Mouse (Mus musculus) testis, postnatal 10 days (tissue): ENCODE data around the gene Spata5.
"Not testable (repeated sequence)": the region's sequence is repeated elsewhere in the genome, so short reads cannot be mapped to it uniquely, and the experiment has no call there.

Source experiments
- DNase-seq: peaks from one replicate; pipeline ENCODE4 v3.0.0; 2021; ENCODE audit warnings: low spot score

Gene Spata5

DNA sequence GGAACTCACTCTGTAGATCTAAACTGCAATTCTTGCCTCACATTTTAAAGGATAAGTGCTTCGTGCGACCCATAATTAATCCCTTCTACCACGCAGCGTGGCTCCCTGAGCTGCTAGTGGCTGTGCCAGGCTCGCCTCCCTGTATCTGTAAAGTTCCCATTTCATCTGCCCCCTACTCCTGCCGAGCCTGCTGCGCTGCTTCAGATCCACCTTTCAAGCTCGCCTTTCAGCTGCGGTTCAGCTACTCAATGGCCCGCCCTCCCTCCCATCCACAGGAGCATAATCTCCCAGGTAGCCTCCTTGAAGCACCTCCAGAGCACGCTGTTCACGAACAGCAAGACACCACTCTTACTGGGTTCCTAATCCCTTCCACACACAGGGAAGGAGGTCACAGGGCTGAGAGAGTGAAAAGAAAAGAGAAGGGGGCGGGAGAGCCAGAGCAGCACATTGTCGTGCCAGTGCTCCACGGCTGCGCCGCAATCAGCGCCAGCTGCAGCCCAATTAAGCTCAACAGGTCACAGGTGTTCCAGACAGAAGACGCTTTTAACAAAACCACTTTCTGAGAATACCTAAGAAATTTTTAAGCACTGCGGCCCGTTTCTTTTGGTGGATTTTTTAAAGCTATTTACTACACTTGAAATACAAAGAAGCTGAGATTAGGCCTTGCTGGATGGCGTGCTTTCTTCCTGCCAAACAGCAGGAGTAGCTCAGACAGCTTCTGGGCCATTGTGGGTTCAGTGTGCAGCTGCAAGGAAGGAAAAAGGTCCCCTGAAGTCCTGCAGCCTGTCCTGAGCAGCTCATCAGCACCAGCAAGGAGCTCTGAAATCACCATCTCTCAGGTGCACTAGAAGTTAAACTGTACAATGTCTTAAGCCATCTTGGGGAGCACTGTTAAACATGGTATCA lies 150.2 kb downstream of the Spata5 start:
- DNase-seq: no peak

DNA sequence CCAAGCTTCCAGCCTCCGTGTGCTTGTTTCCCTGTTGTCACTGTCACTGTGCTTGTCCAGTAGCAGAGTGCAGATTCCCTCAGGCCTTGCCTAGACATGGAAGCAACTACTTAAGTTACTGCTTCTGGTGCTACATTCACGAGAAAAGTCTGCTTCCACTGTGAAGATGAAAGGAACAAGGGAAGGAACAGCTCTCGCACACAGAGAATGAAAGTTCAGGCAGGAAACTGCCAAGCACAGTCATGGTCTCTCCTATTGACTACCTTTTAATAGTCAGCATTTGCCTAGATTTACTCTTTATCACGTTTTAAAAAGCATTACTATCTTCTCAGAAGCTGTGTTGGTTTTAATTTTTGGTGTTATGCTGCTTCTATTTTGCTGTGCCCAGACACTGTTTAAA lies 151.9 kb downstream of the Spata5 start:
- no peak for DNase-seq

GRCm38 (mm10) chr3:37572066-37572465 lies 152.4 kb downstream of the Spata5 start:
- DNase-seq: no peak

DNA sequence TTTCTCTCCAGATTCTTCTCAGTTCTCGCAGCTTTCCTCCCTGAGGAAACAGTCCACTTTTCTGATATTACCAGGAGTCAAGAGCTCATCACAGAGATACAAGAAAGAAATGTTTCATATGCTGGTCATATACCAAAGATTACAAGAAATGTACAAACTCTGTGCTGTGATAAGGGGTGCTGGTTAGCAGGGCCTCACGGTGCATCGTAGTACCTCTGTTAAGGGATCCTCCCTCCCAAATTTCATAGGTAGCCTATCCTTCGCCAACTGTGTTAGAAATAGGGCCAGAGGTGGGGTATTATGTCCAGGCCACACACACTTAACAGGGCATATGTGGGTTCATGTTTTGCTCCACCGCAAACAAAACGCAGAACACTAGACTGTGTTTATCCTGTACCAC lies 157.1 kb downstream of the Spata5 start:
- no peak for DNase-seq

DNA sequence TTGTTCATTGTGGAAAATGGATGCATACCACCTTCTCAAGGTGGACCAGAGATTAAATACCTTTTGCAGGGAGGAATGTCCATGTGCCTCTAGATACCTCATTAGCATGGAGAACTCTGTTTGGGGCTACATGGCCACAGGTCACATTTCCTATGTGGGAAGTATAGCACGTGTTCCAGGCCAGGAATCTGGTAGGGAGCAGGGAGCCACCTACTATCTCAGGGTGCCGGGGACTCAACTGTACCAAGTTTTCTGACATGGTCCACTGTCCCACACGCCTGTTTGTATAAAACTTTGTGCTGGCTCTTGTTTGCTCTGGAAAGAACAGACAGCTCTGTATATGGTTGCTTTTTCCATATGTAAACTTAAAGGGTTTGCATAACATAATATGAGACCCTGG lies 158.0 kb downstream of the Spata5 start:
- DNase-seq: no peak

GRCm38 (mm10) chr3:37584576-37584975 lies 164.9 kb downstream of the Spata5 start:
- DNase-seq: no peak

DNA sequence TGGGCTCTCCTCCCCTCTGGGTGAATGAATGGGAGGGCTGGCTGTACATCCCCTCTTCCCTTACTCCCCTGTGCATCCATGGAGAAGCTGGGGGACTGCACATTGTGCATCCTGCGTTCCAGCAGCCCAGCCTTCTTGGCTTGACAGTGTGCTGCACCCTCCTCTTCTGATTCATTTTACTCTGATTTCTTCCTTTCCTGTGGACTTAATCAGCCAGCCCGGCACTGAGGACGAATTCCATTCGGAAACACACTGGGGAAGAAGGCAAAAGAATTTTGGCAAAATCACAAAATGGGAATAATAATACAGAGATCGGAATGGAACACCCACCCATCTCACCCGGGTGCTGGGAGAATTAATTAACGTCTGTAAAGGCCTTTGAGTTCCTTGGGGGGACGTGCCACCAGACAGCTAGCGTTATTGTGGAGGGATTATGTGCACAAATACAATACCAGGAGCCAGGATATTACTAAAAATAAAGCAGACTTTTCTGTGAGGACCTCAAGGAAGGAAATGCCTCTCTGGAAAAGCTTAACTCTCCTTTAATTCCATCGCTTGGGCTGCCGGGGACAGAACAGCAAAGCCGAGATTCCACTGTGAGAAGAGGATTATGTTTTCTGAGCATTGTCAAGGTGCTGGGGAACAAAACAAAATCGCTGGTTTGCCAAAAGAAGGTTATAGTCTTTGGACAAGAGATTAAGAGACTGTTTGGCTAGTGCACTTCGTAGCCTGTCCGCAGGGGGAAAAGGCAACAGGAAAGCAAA lies 166.5 kb downstream of the Spata5 start:
- DNase-seq: no peak

DNA sequence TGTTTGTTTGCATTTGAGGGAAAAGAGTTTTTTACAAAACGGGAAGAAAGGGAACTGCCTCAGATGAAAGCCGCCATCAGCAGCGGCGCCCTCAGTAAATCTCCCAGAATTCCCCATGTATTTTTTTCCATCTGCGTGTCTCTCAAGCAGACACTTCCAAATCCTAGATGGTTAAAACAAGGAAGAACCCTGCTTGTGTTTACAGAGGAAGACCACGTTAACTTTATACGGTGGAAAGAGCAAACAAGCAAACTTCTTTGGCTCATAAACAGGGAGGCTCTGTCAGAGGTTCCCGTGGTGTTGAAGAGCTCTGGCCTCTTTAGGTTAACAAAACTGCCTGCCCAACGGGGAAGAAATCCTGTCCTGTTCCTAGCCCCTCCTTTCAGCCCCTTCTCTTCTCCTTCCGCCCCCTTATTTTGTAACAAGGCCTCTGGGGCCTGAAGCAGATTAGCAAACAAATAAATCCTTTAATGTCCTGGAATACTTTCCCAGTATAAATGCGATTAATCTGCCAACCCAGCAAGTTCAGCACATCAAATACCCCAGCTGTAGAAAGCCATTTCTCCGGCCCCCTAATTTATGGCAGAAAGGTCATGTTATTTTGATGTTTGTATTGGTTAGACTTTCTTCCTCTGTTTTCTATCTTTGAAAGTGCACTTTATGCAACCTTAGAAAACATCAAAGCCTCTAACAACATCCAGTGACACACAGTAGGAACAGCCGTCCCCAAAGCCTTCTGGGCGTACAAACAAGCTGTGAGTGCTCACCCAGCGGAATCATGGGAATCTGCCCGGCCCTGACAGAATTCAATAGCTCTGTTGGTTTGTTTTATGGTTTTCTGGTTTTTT lies 167.3 kb downstream of the Spata5 start:
- no peak for DNase-seq

DNA sequence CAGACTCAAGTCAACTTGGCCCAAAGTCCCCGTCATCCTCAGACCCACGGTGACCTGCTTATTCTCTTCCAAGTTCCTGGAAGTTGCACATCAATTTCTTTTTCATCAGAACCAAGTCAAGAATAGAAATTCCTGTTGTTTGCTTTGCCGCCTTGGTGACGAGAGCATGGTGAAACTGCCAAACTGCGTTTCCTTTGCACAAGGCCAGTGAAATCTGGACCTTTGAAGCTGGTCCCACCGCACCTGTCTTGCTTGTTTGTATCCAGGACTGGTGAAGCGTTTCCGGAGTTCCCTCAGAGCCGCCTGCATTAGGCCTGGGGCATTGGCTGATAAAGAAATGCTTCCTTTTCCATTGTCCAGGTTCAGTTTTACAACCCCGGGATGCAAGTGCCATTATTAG lies 176.0 kb downstream of the Spata5 start:
- no peak for DNase-seq

DNA sequence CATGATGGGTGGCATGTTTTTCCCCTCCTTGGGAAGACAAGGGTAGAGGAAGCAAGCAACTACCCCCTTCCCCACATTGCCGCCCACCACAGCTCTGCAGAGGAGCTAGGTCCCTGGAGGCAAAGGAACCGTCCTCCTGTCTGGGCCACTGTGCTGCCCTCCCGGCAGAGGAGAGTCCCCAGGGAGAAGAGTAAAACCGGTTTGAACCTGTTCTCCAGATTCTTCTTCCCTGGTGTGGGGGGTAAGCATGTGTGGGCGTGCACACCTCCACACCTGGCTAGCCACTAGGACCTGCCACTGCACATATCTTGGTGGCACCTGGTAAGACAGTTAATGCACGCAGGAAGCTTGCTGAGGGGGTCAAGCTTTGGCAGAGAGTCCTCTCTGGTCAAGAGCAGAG lies 176.8 kb downstream of the Spata5 start:
- no peak for DNase-seq

GRCm38 (mm10) chr3:37597200-37597599 lies 177.5 kb downstream of the Spata5 start:
- no peak for DNase-seq

- DNase-seq: not testable (repeated sequence)
Observed at GRCm38 (mm10) chr3:37599641-37600040, 179.9 kb downstream of the Spata5 start.

DNA sequence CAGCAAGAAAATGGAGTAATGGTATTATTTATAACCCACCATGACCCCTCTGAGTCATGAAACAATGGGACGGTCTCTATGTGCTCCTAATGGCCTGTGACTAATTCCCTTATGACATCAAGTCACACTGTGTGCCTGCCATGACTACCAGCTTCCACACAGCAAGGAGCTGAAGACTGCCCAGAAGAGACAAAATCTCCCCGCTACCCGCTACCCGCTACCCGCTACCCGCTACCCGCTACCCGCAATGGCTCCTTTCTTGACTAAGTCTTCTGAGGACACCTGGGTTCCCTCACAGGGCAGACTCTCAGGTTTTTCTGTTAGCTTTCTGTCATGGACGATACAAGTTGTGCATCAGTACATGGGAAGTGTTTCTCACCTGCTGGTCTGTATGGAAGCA lies 182.7 kb downstream of the Spata5 start:
- DNase-seq: no peak

- no peak for DNase-seq
Observed at GRCm38 (mm10) chr3:37602890-37603289, 183.2 kb downstream of the Spata5 start.

GRCm38 (mm10) chr3:37603541-37603940 lies 183.8 kb downstream of the Spata5 start:
- no peak for DNase-seq

- DNase-seq: no peak
Observed at GRCm38 (mm10) chr3:37604976-37605875, 185.5 kb downstream of the Spata5 start.

DNA sequence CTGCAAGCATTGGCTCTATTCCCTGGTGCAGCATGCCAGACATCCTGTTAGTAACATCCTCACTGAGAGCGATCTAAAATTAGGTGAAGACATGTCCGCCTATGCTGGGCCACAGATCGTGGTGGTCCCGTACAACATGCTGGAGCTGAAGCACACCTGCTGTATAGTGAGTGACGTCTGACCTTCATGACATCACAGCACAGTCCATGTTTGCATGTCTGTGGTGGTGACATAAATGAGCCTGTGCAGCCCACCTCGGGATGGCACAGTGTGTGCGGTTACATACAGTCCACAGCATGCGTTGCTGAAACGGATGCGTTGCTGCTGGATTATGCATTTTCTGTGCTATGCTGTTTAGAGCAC lies 186.2 kb downstream of the Spata5 start:
- DNase-seq: no peak

DNA sequence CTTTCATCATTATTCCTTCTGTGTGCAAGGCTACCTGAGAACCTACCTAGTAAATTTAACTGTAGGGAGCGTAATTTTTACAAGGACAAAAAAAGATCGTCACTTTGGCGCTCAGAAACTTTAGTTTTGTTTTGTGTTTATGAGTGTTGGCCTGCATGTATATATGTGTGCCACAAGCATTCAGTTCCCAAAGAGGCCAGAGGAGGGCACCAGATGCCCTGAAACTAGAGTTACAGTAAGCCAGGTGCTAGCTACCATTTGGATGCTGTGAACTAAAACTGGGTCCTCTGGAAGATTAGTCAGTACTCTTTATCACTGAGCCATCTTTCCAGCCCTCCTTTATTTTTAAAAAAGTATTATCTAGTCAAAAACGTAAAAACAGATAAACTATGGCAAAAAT lies 189.2 kb downstream of the Spata5 start:
- no peak for DNase-seq

- DNase-seq: no peak
Observed at GRCm38 (mm10) chr3:37610670-37611069, 191.0 kb downstream of the Spata5 start.

DNA sequence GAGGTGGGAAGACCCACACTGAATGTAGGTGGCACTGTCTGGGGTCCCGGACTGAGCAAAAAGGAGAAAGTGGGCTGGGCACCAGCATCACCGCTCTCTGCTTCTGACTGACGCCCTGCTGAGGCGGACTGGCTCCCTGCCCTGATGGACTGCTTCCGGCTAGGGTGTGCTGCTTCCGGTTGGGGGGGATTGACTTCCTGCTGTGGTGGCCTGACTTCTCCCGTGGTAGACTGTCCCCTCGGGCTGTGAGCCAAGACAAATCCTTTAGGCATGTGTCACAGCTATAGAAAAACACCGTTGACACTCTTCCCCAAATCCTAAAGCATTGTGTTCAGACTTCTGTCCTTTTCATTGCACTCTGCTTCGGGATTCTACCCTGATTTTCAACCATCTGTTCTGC lies 194.0 kb downstream of the Spata5 start:
- no peak for DNase-seq

GRCm38 (mm10) chr3:37614878-37615650 lies 195.4 kb downstream of the Spata5 start:
- no peak for DNase-seq
